Mouse (Mus musculus): ENCODE measurements at regions not wholly inside any gene's neighbourhood (a gene's known extent, or its start where the extent isn't known, plus 50 kb on each side); places are given as distances from the start of the nearest gene placed in this dataset.
A peak's percentile ranks its signal among the peaks of the same experiment; 100 is the strongest.
"Not testable (repeated sequence)": the region's sequence is repeated elsewhere in the genome, so short reads cannot be mapped to it uniquely, and the experiment has no call there.

DNA sequence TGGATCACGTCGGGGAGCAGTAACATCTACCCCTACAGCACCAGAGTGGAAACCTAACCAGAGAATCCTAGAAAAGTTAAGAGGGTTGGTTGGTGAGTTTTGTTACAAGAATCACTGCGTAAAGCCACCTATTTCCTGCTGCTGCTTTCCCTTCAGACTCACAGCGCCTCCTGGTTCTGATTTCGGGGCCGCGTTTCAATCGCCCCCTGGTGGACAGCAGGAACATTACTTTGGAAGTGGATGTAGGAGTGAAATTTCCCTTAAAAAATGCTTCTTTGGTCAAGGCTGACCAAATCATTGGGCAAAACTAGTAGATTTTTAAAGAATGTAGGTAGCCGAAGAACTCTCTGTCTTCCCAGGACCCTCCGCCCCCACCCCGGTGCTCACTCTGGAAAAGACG lies 606.3 kb upstream of the Gm19410 start:
- H3K9me3 ChIP-seq (ENCODE audit: control insufficient read depth, low read length): no peaks in the 10 kb centered on the region
- H3K4me2 ChIP-seq (ENCODE audit: low read length): peak overlapping the region; percentile 22; the same call in 1 of the 2 replicates
- 22% methylated on average over 12 of the region's 12 CpGs for WGBS
- no peaks in the 10 kb centered on the region for H3K36me3 ChIP-seq (ENCODE audit: control insufficient read depth, insufficient read depth, low read length)
- H3K4me3 ChIP-seq (ENCODE audit: low read depth, low read length): no peak overlapping the region
- no peak overlapping the region for H3K9ac ChIP-seq (ENCODE audit: low read length)
- ATAC-seq (replicated peaks; ENCODE audit: low FRiP score, low TSS enrichment, low read depth) (no peak), DNase-seq (ENCODE audit: low spot score) (peak; percentile 72)
- no peak overlapping the region for H3K27ac ChIP-seq (ENCODE audit: low read depth)
- H3K27me3 ChIP-seq (replicated peaks; ENCODE audit: control insufficient read depth, insufficient read depth, low read length): no peaks in the 10 kb centered on the region
- H3K4me1 ChIP-seq (replicated peaks; ENCODE audit: control insufficient read depth, insufficient read depth, low read length): no peaks in the 10 kb centered on the region

GRCm38 (mm10) chr8:35160230-35160629 lies 605.4 kb upstream of the Gm19410 start:
- Histone ChIP-seq H3K36me3 (ENCODE audit: control insufficient read depth, insufficient read depth, low read length) (no peaks in the 10 kb centered on the region), H3K4me1 (replicated peaks; ENCODE audit: control insufficient read depth, insufficient read depth, low read length) (no peaks in the 10 kb centered on the region), H3K27me3 (replicated peaks; ENCODE audit: control insufficient read depth, insufficient read depth, low read length) (no peaks in the 10 kb centered on the region), H3K9ac (ENCODE audit: low read length) (no peak overlapping the region), H3K27ac (ENCODE audit: low read depth) (no peak overlapping the region), H3K4me2 (ENCODE audit: low read length) (no peak overlapping the region), H3K4me3 (ENCODE audit: low read depth, low read length) (no peak overlapping the region), H3K9me3 (ENCODE audit: control insufficient read depth, low read length) (no peaks in the 10 kb centered on the region)
- ATAC-seq (replicated peaks; ENCODE audit: low FRiP score, low TSS enrichment, low read depth) (peak; percentile 60; the same call in 1 of the 2 replicates), DNase-seq (ENCODE audit: low spot score) (no peak)
- WGBS: 80% methylated on average over 12 of the region's 12 CpGs

DNA sequence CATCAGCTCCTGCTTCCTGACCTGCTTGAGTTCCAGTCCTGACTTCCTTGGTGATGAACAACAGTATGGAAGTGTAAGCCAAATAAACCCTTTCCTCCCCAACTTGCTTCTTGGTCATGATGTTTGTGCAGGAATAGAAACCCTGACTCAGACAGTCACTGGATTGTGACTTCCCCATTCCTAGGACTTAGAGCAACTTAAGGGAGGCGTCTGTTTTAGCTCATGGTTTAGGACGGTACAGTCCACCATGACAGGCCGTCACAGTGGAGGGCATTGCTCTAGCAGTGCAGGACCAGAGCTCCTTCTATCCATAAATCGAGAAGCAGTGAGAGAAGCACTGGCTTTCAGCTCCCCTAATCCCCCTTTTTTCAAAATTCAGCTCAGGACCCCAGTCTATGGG lies 603.4 kb upstream of the Gm19410 start:
- DNase-seq (ENCODE audit: low spot score); H3K36me3 ChIP-seq (ENCODE audit: control insufficient read depth, insufficient read depth, low read length); H3K4me1 ChIP-seq (replicated peaks; ENCODE audit: control insufficient read depth, insufficient read depth, low read length); H3K27me3 ChIP-seq (replicated peaks; ENCODE audit: control insufficient read depth, insufficient read depth, low read length); H3K9me3 ChIP-seq (ENCODE audit: control insufficient read depth, low read length); ATAC-seq (replicated peaks; ENCODE audit: low FRiP score, low TSS enrichment, low read depth); H3K9ac ChIP-seq (ENCODE audit: low read length); H3K4me2 ChIP-seq (ENCODE audit: low read length); H3K27ac ChIP-seq (ENCODE audit: low read depth); H3K4me3 ChIP-seq (ENCODE audit: low read depth, low read length): not testable (repeated sequence)
- 69% methylated on average over 4 of the region's 4 CpGs for WGBS

- Histone ChIP-seq H3K4me1 (replicated peaks; ENCODE audit: control insufficient read depth, insufficient read depth, low read length) (no peaks in the 10 kb centered on the region), H3K36me3 (ENCODE audit: control insufficient read depth, insufficient read depth, low read length) (no peaks in the 10 kb centered on the region), H3K4me2 (ENCODE audit: low read length) (no peak overlapping the region), H3K9ac (ENCODE audit: low read length) (no peak overlapping the region), H3K27ac (ENCODE audit: low read depth) (no peak overlapping the region), H3K4me3 (ENCODE audit: low read depth, low read length) (no peak overlapping the region), H3K9me3 (ENCODE audit: control insufficient read depth, low read length) (no peaks in the 10 kb centered on the region), H3K27me3 (replicated peaks; ENCODE audit: control insufficient read depth, insufficient read depth, low read length) (no peaks in the 10 kb centered on the region)
- no peak for DNase-seq (ENCODE audit: low spot score)
- no peak for ATAC-seq (replicated peaks; ENCODE audit: low FRiP score, low TSS enrichment, low read depth)
- WGBS: 73% methylated on average over 6 of the region's 6 CpGs
Observed at GRCm38 (mm10) chr8:35166611-35167010, 599.0 kb upstream of the Gm19410 start.

GRCm38 (mm10) chr8:35171536-35172310 lies 593.9 kb upstream of the Gm19410 start:
- ATAC-seq (replicated peaks; ENCODE audit: low FRiP score, low TSS enrichment, low read depth) (no peak), DNase-seq (ENCODE audit: low spot score) (no peak)
- H3K36me3 ChIP-seq (ENCODE audit: control insufficient read depth, insufficient read depth, low read length): no peaks in the 10 kb centered on the region
- no peak overlapping the region for H3K9ac ChIP-seq (ENCODE audit: low read length)
- H3K4me1 ChIP-seq (replicated peaks; ENCODE audit: control insufficient read depth, insufficient read depth, low read length): no peaks in the 10 kb centered on the region
- H3K4me3 ChIP-seq (ENCODE audit: low read depth, low read length): no peak overlapping the region
- H3K4me2 ChIP-seq (ENCODE audit: low read length): no peak overlapping the region
- H3K27me3 ChIP-seq (replicated peaks; ENCODE audit: control insufficient read depth, insufficient read depth, low read length): no peaks in the 10 kb centered on the region
- 85% methylated on average over 13 of the region's 13 CpGs for WGBS
- no peak overlapping the region for H3K27ac ChIP-seq (ENCODE audit: low read depth)
- no peaks in the 10 kb centered on the region for H3K9me3 ChIP-seq (ENCODE audit: control insufficient read depth, low read length)

- Histone ChIP-seq H3K36me3 (ENCODE audit: control insufficient read depth, insufficient read depth, low read length) (no peaks in the 10 kb centered on the region), H3K9me3 (ENCODE audit: control insufficient read depth, low read length) (no peaks in the 10 kb centered on the region), H3K27ac (ENCODE audit: low read depth) (no peak overlapping the region), H3K4me1 (replicated peaks; ENCODE audit: control insufficient read depth, insufficient read depth, low read length) (no peaks in the 10 kb centered on the region), H3K27me3 (replicated peaks; ENCODE audit: control insufficient read depth, insufficient read depth, low read length) (no peaks in the 10 kb centered on the region), H3K9ac (ENCODE audit: low read length) (no peak overlapping the region), H3K4me2 (ENCODE audit: low read length) (no peak overlapping the region), H3K4me3 (ENCODE audit: low read depth, low read length) (no peak overlapping the region)
- WGBS: 65% methylated on average over 5 of the region's 5 CpGs
- ATAC-seq (replicated peaks; ENCODE audit: low FRiP score, low TSS enrichment, low read depth): no peak
- DNase-seq (ENCODE audit: low spot score): no peak
Observed at GRCm38 (mm10) chr8:35177314-35177713, 588.3 kb upstream of the Gm19410 start.

DNA sequence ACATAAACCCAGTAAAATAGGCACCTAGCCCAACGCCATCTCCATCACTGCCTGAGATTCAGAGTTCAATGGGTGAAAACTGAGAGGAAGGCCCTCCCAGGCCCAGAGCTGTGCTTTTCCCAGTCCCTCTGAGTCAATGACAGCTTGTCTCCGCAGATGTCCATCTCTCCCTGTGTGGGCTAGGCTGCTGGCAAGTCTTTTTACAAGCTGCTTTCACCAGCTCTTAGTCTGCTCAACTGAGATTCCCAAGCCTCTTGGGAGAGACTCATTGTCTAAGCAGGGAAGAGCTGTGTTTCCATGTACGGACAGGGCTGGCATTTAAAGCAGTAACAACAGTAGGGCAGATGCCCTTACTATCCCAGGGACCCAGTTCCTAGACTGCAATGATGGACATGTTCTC lies 585.5 kb upstream of the Gm19410 start:
- Histone ChIP-seq H3K4me2 (ENCODE audit: low read length) (no peak overlapping the region), H3K9me3 (ENCODE audit: control insufficient read depth, low read length) (no peaks in the 10 kb centered on the region), H3K27ac (ENCODE audit: low read depth) (no peak overlapping the region), H3K4me3 (ENCODE audit: low read depth, low read length) (no peak overlapping the region), H3K27me3 (replicated peaks; ENCODE audit: control insufficient read depth, insufficient read depth, low read length) (no peaks in the 10 kb centered on the region), H3K9ac (ENCODE audit: low read length) (no peak overlapping the region), H3K36me3 (ENCODE audit: control insufficient read depth, insufficient read depth, low read length) (no peaks in the 10 kb centered on the region), H3K4me1 (replicated peaks; ENCODE audit: control insufficient read depth, insufficient read depth, low read length) (no peaks in the 10 kb centered on the region)
- DNase-seq (ENCODE audit: low spot score): no peak
- WGBS: 70% methylated on average over 3 of the region's 3 CpGs
- no peak for ATAC-seq (replicated peaks; ENCODE audit: low FRiP score, low TSS enrichment, low read depth)

GRCm38 (mm10) chr8:35182141-35182540 lies 583.4 kb upstream of the Gm19410 start:
- Histone ChIP-seq H3K9me3 (ENCODE audit: control insufficient read depth, low read length) (no peaks in the 10 kb centered on the region), H3K36me3 (ENCODE audit: control insufficient read depth, insufficient read depth, low read length) (no peaks in the 10 kb centered on the region), H3K9ac (ENCODE audit: low read length) (no peak overlapping the region), H3K4me2 (ENCODE audit: low read length) (no peak overlapping the region), H3K4me1 (replicated peaks; ENCODE audit: control insufficient read depth, insufficient read depth, low read length) (no peaks in the 10 kb centered on the region), H3K27me3 (replicated peaks; ENCODE audit: control insufficient read depth, insufficient read depth, low read length) (no peaks in the 10 kb centered on the region), H3K4me3 (ENCODE audit: low read depth, low read length) (no peak overlapping the region), H3K27ac (ENCODE audit: low read depth) (no peak overlapping the region)
- DNase-seq (ENCODE audit: low spot score) (no peak), ATAC-seq (replicated peaks; ENCODE audit: low FRiP score, low TSS enrichment, low read depth) (no peak)
- 78% methylated on average over 4 of the region's 4 CpGs for WGBS

- no peak for ATAC-seq (replicated peaks; ENCODE audit: low FRiP score, low TSS enrichment, low read depth)
Observed at GRCm38 (mm10) chr8:35183423-35183822, 582.2 kb upstream of the Gm19410 start.

More at GRCm38 (mm10) chr8:35183423-35183822, 582.2 kb upstream of the Gm19410 start:
- Histone ChIP-seq H3K4me1 (replicated peaks; ENCODE audit: control insufficient read depth, insufficient read depth, low read length) (no peaks in the 10 kb centered on the region), H3K9me3 (ENCODE audit: control insufficient read depth, low read length) (no peaks in the 10 kb centered on the region), H3K4me2 (ENCODE audit: low read length) (no peak overlapping the region), H3K4me3 (ENCODE audit: low read depth, low read length) (no peak overlapping the region), H3K36me3 (ENCODE audit: control insufficient read depth, insufficient read depth, low read length) (no peaks in the 10 kb centered on the region), H3K27me3 (replicated peaks; ENCODE audit: control insufficient read depth, insufficient read depth, low read length) (no peaks in the 10 kb centered on the region), H3K27ac (ENCODE audit: low read depth) (no peak overlapping the region), H3K9ac (ENCODE audit: low read length) (no peak overlapping the region)
- 92% methylated on average over 14 of the region's 14 CpGs for WGBS
- DNase-seq (ENCODE audit: low spot score): no peak

Data from intestine, embryonic 14.5 days (tissue).